Mouse (Mus musculus) gastrocnemius, postnatal 14 days (tissue): ENCODE data around the gene Mettl24. TPM values are rescaled to one million over a fixed set of nuclear protein-coding genes. Genes with fewer than 3 reads are reported as not detected.

Experiments used
- DNase-seq: peaks from one replicate; pipeline ENCODE4 v3.0.0; 2021; ENCODE audit warnings: mixed read lengths
- intact Hi-C: fragments of 180-260 bp; cut with DNase I; formaldehyde crosslinking; loops from one replicate; pipeline ENCODE4 v1.15.1; 2025; ENCODE audit warnings: low total_unique reads
- total RNA-seq, 2 experiments: library from RNA; stranded (reverse); gene quantifications; 2 replicates each; pipeline ENCODE4 v1.2.3; 2021

Mettl24 gene
- total RNA-seq, 2 experiments from 2014 or later, result 0.88 to 1.1 TPM

DNA sequence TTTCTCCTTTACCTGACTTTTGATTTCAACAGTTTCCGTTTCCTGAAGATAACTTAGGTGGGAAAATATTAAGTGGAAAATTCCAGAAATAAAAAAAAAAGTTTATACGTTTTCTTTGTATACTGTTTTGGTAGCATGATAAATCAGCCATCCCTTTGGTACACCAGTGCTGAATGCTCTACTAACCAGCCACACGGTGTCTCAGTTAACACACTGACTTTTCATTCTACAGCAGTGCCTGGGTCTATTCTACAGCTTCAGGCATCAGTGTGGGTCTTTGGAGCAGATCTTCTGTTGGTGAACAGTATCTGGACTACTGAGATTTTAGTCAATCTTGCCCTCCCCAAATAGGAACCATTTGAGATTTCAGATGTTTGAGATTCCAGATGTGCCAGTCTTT, 4.6 kb upstream of the Mettl24 start:
- intact Hi-C loops, result no loop called here
- DNase-seq, result no peak

DNA sequence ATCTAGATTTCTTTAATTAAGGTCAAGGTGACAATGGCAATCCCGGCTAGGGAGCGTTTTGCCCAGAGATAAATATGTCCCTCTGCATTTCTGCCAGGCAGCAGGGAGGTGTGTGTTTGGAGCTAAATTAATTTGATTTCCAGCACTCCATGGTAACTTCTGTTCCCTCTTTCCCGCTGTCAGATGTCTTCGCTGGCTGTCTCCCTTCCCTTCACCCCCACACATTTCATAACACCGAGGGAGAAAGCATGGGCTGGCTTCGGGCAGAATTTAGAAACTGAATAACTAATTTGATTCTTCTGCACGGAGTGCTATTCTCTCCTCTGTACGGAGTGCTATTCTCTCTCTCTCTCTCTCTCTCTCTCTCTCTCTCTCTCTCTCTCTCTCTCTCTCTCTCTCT, 612 bp upstream of the Mettl24 start:
- DNase-seq, result no peak
- intact Hi-C loops, result no loop called here

DNA sequence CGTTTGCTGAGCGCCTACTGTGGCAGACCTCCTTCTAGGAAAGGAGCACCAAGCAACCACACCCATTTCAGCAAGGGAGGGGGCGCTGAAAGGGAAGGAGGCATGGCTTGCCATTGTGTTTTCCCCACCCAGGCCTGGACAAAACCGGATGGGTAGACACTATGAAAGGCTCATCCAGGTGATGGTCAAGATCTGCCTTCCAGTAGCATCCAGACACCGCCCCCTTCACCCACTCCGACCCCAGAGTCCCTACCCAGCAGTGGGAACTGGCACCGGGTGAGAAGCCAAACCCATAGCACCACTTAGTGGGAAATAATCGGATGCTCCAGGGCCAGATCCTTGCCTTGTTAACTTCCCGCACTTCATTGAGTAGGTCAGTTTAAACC, 779 bp downstream of the Mettl24 start:
- DNase-seq, result no peak
- intact Hi-C loops, result no loop called here

DNA sequence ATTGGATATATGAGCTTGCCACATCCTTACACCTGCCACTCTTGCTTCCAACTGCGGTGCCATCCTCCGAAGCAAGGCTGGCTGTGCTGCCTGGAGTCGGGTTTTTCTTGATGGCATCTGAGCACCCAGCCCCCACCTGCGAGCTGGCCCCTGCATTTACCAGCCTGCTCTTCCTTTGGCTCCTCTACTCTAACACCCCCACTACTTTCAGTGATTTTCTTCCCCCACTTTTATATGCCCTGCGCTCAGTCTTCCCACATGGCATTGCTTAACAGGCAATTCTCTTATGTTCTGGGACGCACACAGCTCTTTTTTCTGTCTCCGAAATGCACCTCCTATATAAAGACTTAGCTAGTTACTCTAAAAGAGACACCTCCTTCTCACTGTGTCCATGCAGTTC, 1.2 kb downstream of the Mettl24 start:
- intact Hi-C loops, result no loop called here
- DNase-seq, result no peak

DNA sequence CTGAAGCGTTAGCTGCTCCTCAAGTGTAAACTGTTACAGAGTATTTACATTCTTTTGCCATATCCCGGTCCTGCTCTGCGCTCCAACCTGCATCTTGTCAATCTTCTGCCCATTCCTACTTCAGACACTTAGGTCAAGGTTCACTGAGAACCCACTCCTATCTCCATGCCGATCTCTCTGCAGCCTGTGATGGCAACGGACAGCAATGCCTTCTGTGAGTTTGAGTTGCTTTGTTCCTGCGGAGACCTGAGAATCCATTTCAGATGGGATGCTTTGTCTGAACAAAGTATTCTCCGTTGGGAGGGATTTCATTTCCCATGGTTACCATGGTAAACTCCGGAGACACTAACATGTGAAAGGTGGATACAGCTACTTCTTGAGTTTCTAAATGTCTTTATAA, 2.6 kb downstream of the Mettl24 start:
- intact Hi-C loops, result no loop called here
- DNase-seq, result no peak

DNA sequence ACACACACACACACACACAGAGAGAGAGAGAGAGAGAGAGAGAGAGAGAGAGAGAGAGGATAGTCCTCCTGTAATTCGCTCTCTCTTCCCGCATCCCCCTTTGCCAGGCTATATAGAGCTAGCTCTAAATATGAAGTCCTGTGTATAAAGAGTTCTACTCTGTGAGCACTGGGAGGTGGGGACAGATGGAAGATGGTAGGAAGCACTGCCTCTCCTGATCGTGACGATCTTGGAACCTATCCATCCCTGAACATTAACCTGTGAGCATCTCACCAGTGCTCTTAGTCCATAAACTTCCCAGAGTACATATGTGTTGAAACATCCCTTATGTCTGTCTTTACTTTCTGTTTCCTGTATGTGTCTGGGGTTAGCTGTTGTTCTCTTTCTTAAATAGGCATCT, 3.9 kb downstream of the Mettl24 start:
- intact Hi-C loops, result no loop called here
- DNase-seq, result no peak

DNA sequence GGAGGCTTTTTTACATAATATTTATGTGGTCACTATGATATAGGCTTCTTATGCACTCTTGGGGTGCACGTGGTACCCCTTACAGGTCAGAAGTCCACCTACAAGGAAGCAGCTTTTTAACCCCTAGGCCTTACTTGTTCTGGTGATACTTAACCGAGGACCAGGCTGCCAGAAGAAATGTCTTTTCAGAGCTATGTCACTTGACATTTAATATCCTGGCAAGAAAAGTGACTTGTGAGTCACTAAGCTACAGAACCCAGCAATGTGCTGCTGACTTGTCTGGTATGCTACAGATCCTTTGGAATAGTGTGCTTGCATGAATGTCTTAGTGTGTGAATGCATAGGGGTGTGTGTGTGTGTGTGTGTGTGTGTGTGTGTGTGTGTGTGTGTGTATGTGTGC, 4.3 kb downstream of the Mettl24 start:
- DNase-seq, result no peak
- intact Hi-C loops, result no loop called here

DNA sequence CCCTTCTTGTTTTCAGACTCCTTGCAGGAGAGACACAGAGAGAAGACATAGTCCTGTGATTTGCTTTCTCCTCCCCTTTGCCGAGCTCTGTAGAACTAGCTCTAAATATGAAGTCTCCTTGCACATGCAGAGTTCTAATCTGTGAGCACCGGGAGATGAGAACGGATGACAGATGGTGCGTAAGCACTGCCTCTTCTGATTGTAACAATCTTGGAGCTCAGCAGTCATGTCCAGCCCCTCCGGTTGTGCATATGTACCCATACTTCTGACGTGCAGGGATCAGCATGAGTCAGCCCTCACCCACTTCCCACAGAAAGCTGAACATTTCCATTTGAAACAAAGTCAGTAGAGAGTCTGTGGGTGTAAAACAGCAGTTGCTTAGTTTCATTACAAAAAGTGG, 5.2 kb downstream of the Mettl24 start:
- intact Hi-C loops, result no loop called here

DNA sequence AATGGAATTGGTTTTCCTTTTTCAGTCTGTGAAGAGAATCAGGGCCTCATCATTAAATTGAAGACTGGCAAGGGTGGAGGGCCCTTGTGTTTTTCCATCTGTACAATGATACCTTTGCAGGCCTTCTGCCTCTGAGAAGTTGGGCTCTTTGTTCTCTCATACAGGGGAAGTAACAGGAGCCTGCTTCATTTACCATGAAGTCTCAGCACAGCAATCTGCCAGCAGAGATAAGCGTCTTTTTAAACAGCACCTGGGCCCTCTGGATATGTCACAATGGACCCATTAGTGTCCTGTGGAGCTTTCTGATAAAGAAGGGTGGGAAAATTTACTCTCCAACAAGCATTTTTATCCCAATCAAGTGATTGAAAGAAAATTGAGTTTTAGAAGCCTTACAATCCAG, 5.8 kb downstream of the Mettl24 start:
- intact Hi-C loops, result no loop called here
- no peak for DNase-seq

More for the DNA sequence above, 5.2 kb downstream of the Mettl24 start:
- DNase-seq, result no peak

DNA sequence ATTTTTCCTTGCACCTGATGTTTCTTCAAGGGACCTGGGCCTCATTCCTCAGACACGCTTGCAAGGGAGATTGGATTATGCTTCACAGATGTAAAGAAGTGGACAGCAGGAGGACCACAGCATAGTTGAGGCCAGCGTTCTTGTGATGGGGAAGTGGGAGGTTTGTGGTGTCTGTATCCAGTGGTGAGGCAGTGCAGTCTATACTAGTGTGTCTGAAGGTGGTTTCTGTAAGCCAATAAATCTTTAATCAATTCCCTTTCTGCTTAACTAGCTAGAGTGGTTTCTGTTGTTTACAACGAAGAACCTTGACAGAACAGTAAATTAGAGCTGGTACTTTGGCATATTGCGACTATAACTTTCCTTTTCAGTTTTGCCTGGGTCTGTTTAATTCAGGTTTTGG, 15.6 kb downstream of the Mettl24 start:
- intact Hi-C loops, result no loop called here
- DNase-seq, result no peak

DNA sequence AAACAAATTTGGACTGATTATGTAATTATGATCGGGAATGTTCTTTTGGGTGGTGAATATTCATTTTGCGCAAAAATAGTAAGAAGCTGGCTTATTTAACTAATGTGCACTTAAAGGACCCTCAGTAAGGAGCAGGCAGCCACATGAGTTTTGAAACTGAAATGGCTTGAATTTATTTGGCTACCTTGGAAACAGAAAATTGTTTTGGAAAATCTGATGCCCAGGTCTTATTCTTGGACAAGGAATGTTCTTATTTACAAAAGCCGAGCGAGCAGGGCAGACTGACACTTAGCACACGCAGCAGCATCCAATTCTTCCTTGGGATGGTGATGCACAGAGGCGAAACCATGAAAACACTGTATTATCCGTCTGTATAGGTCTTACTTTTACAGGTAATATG, 28.0 kb downstream of the Mettl24 start:
- intact Hi-C loops, result no loop called here
- DNase-seq, result no peak

DNA sequence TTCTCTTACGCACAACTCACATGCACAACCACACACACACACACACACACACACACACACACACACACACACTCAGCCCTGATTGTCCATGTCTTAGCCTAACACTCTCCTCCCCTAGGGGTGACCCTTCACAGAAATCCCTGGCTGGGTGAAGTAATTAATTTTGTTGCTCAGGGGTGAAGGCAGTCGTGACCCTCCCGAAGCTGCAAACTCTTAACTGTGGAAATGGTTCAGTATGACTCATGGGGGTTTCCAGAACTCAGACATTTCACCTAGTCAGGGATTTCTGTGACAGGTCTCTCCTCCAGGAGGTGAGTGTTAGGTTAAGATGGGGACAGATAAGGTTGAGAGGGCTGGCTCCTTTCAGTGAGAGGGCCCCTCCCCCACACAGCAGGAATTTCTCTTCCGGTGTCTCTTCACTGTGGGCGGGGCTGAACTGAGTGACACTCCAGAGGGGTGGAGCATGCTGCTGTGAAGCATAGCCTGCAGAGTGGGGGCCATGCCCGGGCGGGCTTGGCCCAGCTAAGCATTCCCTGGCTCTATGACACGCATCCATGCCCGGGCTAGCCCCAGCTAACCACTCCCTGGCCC, 30.0 kb downstream of the Mettl24 start:
- no peak for DNase-seq
- intact Hi-C loops, result no loop called here

DNA sequence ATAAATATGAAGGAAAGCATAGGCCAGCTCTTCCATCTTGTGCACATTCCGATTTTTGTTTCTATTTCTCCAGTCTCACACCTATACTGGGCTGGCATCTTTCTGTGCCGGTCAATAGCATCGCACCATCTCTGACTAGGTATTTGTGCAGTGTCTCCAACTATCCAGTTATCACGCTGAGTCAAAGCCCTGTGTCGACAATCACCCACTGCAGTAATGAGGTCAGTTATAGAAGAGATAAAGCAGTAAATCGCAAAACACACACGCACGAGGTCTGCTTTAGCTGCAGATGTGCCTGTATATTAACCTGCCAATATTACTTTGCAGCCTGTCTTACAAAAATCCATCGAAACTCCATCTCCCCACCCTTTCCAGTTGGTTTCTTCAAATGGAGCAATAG, 30.7 kb downstream of the Mettl24 start:
- DNase-seq, result no peak
- intact Hi-C loops, result no loop called here

DNA sequence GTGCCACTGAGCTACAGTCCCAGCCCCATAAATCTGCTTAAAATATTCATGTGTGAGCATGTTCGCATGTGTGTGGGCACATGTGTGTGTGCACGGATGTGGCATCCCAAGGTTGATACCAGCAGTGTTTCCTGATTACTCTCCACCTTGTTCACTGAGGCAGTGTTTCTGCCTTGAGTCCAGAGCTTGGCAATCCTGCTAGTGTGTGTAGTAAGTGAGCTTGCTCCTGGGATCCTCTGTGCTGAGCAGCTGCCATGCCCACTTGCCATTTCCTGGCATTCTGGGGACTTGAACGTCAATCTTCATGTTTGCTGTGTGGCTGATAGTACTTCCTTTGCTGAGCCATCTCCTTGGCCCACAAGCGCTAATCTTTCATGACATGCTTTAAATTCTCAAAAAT, 32.1 kb downstream of the Mettl24 start:
- no peak for DNase-seq
- intact Hi-C loops, result no loop called here

DNA sequence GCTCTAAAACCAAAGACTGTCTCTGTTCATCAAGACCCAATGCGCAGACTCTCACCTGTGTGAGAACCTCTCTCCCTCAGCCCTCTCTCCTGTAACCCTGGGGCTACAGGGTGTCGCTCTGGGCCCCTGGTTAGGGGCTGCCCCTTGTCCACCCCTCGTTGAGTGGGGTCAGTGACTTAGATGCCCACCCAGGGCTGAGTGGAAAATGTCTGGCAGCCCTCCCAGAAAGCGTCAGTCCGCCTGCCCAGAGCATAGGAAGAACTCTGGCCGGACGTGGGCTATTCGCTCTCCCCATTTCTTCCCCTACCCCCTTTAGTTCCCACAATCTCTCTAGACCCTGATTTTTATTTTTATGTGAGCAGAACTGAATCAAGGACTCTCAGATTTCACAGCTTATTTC, 33.2 kb downstream of the Mettl24 start:
- intact Hi-C loops, result no loop called here
- DNase-seq, result no peak

DNA sequence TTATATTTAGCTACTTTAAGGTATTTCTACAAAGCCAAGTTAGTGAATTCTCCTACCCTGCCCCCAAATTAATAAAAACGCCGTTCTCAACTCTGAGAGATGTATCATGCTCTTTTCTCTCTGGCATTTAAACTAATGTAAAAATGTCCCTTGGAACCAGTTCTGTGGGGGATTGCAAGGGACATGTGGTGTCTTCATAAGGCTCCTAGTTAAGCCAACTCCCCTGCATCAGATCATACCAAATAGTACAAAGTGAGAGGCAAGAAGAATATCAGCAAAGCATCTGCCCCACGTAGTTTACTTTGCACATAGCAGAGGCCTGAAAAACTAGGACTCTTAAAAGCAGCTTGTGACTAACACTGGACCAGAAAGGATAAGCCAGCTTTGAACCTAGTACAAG, 33.6 kb downstream of the Mettl24 start:
- intact Hi-C loops, result no loop called here
- DNase-seq, result no peak

DNA sequence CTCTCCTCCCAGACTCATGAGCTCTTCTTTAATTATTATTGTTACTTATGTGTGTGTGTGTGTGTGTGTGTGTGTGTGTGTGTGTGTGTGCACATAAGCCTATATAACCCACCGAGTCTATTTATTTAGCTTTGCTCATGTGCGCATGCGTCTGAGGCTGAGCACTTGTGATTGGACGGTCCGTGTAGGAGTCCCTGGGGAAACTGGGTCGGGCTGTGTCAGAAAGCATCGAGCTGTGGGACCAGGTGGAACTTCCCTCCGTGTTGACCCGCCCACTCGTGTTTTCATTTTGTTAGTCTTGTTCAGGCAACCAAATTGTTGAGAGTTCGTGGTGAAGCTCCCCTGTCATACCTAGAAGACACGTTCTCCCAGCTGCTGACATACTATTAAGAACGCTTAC, 35.3 kb downstream of the Mettl24 start:
- intact Hi-C loops, result no loop called here
- no peak for DNase-seq

DNA sequence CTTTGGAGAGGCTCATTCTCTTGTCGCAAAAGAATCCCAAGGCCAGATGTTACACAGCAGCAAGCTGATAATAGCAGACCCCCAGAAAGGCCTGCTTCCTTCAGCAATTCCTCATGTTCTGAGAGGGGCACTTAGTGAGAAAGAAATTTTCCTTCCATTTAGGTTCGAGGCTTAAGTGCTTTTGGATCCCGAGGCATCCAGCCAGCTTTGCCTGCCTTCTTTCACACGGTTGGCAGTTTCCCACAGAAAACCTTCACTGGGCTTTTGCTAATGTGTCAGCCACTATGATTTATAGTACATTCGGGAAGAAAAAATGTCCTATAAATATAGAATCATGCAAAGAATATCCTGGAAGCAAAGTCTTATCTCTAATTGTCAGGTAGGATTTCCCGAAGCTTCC, 36.0 kb downstream of the Mettl24 start:
- no peak for DNase-seq
- intact Hi-C loops, result no loop called here

DNA sequence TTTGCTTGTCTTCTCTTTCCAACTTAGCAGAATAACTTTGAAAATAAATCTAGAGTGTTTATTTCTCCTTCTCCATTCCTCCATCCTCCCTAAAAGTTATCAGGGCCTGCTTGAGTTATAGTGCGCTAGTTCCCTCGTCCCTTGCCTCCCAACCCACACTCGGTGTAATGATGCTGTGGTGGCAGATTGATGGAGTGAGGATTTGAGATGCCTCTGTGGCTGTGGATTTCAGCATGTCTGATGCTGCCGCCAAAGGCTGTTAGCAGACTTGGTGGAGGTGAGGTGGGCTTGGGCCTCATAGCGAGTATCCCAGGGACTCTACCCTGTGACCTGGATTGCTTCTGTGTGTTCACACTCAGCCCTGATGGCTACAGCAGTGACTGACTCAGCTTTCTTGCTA, 37.8 kb downstream of the Mettl24 start:
- intact Hi-C loops, result no loop called here
- DNase-seq, result no peak

DNA sequence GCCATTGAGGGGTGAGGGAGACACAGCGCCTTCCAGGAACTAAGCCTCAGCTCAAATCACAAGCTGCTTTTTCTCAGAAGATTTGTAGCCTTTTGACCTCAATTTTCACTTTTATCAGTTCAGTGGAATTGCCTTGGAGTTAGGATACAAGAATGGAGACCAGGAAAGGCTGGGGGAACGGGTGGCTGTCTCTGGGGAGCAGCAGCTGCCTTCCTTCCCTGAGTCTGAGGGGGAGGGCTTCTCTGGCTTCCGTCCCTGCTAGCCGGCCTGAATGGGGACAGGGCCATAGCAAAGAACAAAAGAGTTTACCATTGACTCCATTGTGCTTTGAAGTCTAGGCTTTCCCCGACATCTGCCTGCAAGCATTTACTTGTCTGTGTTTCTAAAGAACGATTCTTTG, 41.3 kb downstream of the Mettl24 start:
- DNase-seq, result no peak

DNA sequence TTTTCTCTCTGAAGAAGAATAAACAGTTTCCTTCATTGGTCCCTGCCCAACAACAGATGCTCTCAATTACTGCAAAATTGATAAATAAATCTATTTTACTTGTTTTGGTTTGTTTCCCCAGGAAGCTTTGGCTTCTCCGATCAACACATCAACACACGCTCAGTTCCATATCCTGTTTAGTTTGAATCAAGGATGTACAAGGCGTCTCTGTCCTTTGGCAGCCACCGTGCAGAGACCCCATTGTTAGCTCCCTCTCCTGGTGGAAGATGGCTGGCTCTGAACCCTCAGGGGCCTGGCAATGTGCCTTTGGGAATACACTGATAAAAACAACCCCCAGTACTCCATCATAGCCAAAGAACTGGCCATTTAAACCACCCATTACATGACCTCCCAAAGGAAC, 42.0 kb downstream of the Mettl24 start:
- intact Hi-C loops, result no loop called here
- DNase-seq, result no peak

More for the DNA sequence above, 41.3 kb downstream of the Mettl24 start:
- intact Hi-C loops, result no loop called here

DNA sequence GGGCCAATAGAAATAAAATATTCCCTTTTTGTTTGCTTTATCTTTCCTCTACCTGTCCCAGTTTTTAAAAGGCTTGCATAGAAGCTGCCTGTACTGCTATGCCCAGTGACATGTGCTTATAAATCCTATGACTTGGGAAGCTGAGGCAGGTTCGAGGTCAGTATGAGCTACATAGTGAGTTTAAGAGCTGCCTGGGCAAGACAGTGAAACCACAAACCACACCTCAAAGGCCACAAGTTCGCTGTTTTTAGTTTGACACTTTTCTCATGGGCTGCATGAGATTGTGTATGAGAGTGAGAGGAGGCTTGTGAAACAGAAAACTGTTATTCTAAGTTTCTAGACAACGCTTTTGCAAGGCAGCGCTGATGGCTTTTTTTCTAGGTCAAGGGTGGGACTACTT, 42.4 kb downstream of the Mettl24 start:
- DNase-seq, result no peak
- intact Hi-C loops, result no loop called here
